Mouse (Mus musculus) adrenal gland (tissue): ENCODE measurements around the gene Shf.

Experiments
- intact Hi-C: fragments of 180-260 bp; cut with DNase I; formaldehyde crosslinking; loops from one replicate; pipeline ENCODE4 v1.15.1; 2025

Gene Shf

GRCm38 (mm10) chr2:122304544-122304943 lies 64.4 kb downstream of the Shf start:
- intact Hi-C loops = no loop called here

DNA sequence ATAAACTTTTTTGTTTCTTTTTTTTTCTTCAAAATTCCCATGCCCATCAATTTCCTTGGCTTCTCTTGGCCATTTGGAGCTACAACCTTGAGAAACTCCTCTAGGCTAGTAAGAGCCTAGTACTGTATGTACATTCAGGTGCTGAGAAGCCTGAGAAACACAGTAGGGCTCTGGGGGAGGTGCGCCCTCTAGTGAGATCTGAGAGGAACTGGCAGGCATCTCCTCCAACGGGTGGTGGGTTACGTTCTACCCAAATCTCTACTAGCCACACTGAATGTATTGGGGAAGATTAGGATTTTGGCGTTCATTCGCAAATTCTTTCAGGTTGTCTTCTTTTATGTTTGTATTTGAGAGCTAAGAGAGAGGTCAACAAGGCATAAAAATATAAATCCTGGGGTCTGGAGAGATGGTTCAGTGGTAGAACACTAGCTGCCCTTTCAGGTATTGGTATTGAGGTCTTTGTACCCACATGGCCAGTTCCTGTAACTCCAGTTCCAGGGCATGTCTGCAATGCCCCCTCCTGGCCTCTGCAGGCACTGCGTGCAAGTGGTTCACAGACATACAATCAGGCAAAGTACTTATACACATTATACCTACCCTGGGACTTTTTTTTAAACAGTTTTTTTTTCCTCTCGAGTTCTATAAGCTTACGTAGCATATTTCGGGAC lies 66.3 kb downstream of the Shf start:
- intact Hi-C loops = loop anchor here (2.0 kb wide), 1 partner anchor 108 kb away; no protein-coding TSS in a partner anchor

DNA sequence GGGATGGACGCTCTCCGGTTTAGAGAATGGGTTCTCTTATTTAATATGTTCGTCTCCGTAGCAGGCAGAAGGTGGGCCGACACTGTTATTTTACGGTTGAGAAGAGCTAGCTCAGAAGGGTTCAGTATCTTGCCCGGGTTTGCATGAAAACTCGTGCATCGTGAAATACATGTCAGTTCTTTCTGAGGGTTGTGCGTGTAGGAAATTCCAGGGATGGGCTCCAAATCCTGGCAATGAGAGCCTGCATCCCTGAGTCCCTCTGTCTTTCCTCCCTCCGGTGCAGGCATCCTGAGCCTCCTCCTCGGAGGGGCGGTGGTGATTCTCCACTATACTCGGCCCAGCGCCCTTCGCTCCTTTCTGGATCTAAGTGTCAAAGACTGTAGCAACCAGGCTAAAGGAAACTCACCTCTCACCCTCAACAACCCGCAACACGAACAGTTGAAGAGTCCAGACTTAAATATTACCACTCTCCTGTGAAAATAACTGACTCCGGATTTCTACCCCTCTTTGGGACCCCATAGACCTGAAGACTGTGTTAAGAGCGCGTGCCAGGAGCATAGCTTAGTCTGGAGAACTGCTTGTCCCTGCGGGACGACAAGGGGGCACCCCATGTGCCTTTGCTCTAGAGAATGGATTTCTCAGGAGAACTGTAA lies 66.9 kb downstream of the Shf start:
- intact Hi-C loops = loop anchor here (2.0 kb wide), 1 partner anchor 107 kb away; no protein-coding TSS in a partner anchor

GRCm38 (mm10) chr2:122301081-122301920 lies 67.7 kb downstream of the Shf start:
- intact Hi-C loops = no loop called here

- intact Hi-C loops = no loop called here
Measured at GRCm38 (mm10) chr2:122300656-122301020, 68.3 kb downstream of the Shf start.

DNA sequence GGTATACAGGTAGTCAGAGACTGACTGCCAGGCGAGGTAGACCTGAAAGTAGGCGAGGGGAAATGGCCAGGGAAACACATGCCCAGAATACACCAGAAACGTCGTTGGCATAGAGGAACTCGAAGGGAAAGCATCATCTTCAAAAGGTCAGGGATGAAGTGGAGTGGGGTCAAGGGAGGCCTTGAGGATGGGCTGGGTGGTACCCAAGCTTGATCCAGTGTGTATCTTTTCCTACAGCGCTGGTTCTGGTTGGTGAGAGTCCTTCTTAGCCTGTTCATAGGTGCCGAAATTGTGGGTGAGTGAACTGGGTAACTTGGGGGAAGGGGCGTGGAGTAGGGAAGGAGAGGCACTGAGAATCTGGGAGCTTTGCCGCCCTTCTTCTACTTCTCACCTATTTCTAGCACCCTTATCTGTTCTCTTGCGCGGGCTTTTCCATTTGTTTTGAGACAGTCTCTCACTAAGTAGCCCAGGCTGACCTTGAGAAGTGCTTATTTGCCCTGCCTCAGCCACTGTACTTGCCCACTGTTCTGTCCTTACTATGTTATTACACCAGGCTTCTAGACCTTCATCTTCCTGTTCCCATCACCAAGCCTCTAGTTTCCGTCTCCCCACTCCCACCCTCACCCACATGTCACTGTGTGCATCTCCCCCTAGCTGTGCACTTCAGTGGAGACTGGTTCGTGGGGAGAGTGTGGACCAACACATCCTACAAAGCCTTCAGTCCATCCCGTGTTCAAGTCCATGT lies 68.9 kb downstream of the Shf start:
- intact Hi-C loops = no loop called here
